Mouse (Mus musculus) stomach, postnatal 0 days (tissue): ENCODE data around the gene Traf3ip3.

Experiments
- CTCF ChIP-seq: IDR thresholded peaks from 2 replicates; pipeline ENCODE4 v1.5.1; 2016; ENCODE audit warnings: antibody characterized with exemption, low read depth, mild to moderate bottlenecking, moderate library complexity
- EP300 ChIP-seq: optimal IDR thresholded peaks from 2 replicates; pipeline ENCODE3; 2016; ENCODE audit warnings: antibody characterized with exemption

DNA sequence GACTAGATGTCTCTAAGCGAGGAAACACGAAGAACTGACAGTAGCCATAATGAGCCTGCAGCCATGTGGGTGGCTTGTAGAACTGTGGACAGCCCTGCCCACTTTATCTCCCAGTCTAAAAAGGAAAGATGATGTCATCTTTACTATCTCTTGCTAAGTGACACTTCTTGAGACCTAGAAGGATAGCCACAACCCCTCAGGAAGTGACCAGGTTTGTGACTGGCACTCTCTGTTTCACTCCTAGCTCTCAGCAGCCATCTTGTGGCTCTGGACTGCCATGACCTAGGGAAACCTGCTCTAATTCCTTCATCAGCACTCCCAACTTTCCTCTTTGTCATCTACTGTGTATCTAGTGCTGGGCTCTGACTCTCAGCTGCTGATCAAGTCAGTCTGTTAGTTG, 3.2 kb downstream of the Traf3ip3 start:
- peak; percentile 64 for TF ChIP-seq CTCF
- no peak for TF ChIP-seq EP300
